Mouse (Mus musculus) liver, adult 2 months (tissue): Measurements from ENCODE around the gene Cog5.

Source experiments
- CTCF ChIP-seq: fragments of 200-500 bp; IDR thresholded peaks from 2 replicates; pipeline ENCODE4 v1.5.1; 2011; ENCODE audit warnings: low read depth, low read length, control low read depth
- POLR2A ChIP-seq: fragments of 200-500 bp; IDR thresholded peaks from 2 replicates; pipeline ENCODE4 v1.6.1; 2011; ENCODE audit warnings: low read length, control low read depth; ENCODE audit not compliant: insufficient read depth; ENCODE audit errors: extremely low read depth

DNA sequence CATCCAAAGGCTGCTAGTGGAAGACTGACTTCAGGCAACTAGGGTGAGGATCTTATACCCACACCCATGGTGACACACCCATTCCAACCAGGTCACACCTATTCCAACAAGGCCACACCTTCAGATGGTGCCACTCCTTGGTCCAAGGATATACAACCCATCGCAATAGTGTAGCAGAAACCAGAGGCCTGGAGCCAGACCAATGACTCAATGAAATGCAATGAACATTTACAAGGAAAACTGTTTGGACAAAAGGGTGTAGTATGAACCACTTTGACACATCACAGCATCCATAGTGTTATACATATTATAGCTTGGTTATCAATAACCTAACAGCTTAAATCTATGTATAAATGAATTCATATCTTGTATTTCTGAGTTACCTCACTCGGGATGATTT, 194.9 kb downstream of the Cog5 start:
- TF ChIP-seq CTCF (no peak), POLR2A (no peak)
